Mouse (Mus musculus) granulocyte monocyte progenitor cell, adult 5-6 weeks (primary cell): Measurements from ENCODE around the gene Rps6ka5. TPM values are rescaled to one million over a fixed set of nuclear protein-coding genes. Genes with fewer than 3 reads are reported as not detected.

ENCODE experiments used
- ATAC-seq: replicated peaks from 2 replicates; pipeline ENCODE4 v1.8.0; 2016; ENCODE audit warnings: mild to moderate bottlenecking, moderate TSS enrichment, inconsistent platforms; ENCODE audit not compliant: poor library complexity, severe bottlenecking
- total RNA-seq, 2 experiments: library from RNA; stranded (forward) in 1 of 2; stranded (reverse) in 1 of 2; fragments of 200-712, 200-1000 nt in 1 of 2; fragments of >200 nt in 1 of 2; fragmentation: Nextera tagmentation in 1 of 2; gene quantifications; 2 replicates each; pipeline ENCODE4 v1.2.3; 2014 to 2017

The Rps6ka5 gene
- total RNA-seq, 2 experiments from 2014 or later = 24.8 to 34.5 TPM

GRCm38 (mm10) chr12:100609766-100610165, 117.0 kb downstream of the Rps6ka5 start:
- peak; percentile 73 for ATAC-seq

GRCm38 (mm10) chr12:100609064-100609463, 117.7 kb downstream of the Rps6ka5 start:
- ATAC-seq = no peak

GRCm38 (mm10) chr12:100606733-100607132, 120.0 kb downstream of the Rps6ka5 start:
- peak; percentile 50; the same call in 1 of the 2 replicates for ATAC-seq

GRCm38 (mm10) chr12:100605596-100605995, 121.2 kb downstream of the Rps6ka5 start:
- no peak for ATAC-seq

- ATAC-seq = peak; percentile 91
These were observed 122.2 kb downstream of the Rps6ka5 start for GRCm38 (mm10) chr12:100604540-100604939.

- ATAC-seq = no peak
These were observed 132.1 kb downstream of the Rps6ka5 start for GRCm38 (mm10) chr12:100594700-100595099.

GRCm38 (mm10) chr12:100586601-100587000, 140.2 kb downstream of the Rps6ka5 start:
- no peak for ATAC-seq

GRCm38 (mm10) chr12:100579221-100579620, 147.6 kb downstream of the Rps6ka5 start:
- ATAC-seq = no peak

- ATAC-seq = peak; percentile 52
These were observed 148.5 kb downstream of the Rps6ka5 start for GRCm38 (mm10) chr12:100578291-100578690.

GRCm38 (mm10) chr12:100575739-100576138, 151.0 kb downstream of the Rps6ka5 start:
- ATAC-seq = no peak

- ATAC-seq = no peak
These were observed 156.2 kb downstream of the Rps6ka5 start for GRCm38 (mm10) chr12:100570522-100571072.

- ATAC-seq = no peak
These were observed 158.0 kb downstream of the Rps6ka5 start for GRCm38 (mm10) chr12:100568831-100569230.

- peak; percentile 44 for ATAC-seq
These were observed 158.7 kb downstream of the Rps6ka5 start for GRCm38 (mm10) chr12:100568105-100568504.

GRCm38 (mm10) chr12:100567627-100568026, 159.2 kb downstream of the Rps6ka5 start:
- ATAC-seq = no peak

- ATAC-seq = no peak
These were observed 173.1 kb downstream of the Rps6ka5 start for GRCm38 (mm10) chr12:100553675-100554074.

GRCm38 (mm10) chr12:100551972-100552371, 174.8 kb downstream of the Rps6ka5 start:
- no peak for ATAC-seq

- ATAC-seq = no peak
These were observed 182.6 kb downstream of the Rps6ka5 start for GRCm38 (mm10) chr12:100544194-100544567.

- ATAC-seq = no peak
These were observed 183.2 kb downstream of the Rps6ka5 start for GRCm38 (mm10) chr12:100543437-100544193.

- ATAC-seq = no peak
These were observed 184.3 kb downstream of the Rps6ka5 start for GRCm38 (mm10) chr12:100542494-100542893.

GRCm38 (mm10) chr12:100542076-100542475, 184.7 kb downstream of the Rps6ka5 start:
- ATAC-seq = peak; percentile 14; the same call in 1 of the 2 replicates

- ATAC-seq = no peak
These were observed 187.5 kb downstream of the Rps6ka5 start for GRCm38 (mm10) chr12:100539158-100539714.
